20 mouse cellular contexts compared by ENCODE assay signal in the genomic region with DNA sequence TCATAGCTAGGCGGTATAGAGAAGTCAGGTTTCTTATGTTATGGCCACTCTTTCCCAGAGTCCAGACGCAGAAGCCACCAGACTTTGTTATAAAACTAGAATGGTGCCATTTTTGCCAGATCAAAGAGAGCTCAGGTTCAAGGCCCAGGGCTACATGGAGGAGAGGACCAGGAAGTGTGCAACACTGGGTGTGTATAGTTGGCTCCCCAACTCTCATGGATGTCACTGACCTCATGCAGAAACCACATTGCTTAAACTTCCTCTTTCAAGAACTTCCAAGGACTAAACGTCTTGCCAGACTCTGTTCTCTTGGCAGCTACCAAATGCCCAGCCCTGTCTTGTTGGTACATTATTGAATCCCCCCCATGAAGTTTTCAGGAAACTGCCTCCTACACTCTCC. TPM values are rescaled to one million over a fixed set of nuclear protein-coding genes. Genes with fewer than 3 reads are reported as not detected.
DNase-seq lines count a peak whose midpoint lies in the region; ATAC-seq and TF ChIP-seq lines count a peak whose summit lies in the region.
"Had no signal": no experiment of that assay in that cellular context is flagged by ENCODE, and none has a peak within 500 bp of the region (broad histone marks: within the 10 kb centered on the region; RNA-seq: fewer than 3 reads in every experiment).

No protein-coding gene starts in this region.

- DNase-seq in layer of hippocampus, adult 2 months (ENCODE audit: low spot score in 2 of 2): no peak
- no peak for DNase-seq in layer of hippocampus, adult 11-12 months (ENCODE audit: low spot score)
- peak; percentile 66 for DNase-seq in 416B (ENCODE audit: low read depth)
- DNase-seq in cerebellum, postnatal 14 days: no peak
- no peak for DNase-seq in cerebellum, postnatal 10 days
- DNase-seq: adrenal gland, adult 8-10 months; cerebellum, adult 11 months; cerebellum, adult 8-10 months; cerebellum, postnatal 36 days; forebrain, postnatal 0 days; gastrocnemius, postnatal 14 days; heart, adult 11 months; heart, postnatal 36 days had no signal

- WGBS in olfactory bulb, adult 2 months: 82% methylated on average over 3 of the region's 3 CpGs

- TF ChIP-seq POLR2A in olfactory bulb, adult 2 months (IDR thresholded peaks at IDR 0.05; ENCODE audit: insufficient read depth, low read depth, low read length): no peak

- H3K27ac ChIP-seq in layer of hippocampus, adult 2 months: peak overlapping the region; percentile 91
- peak overlapping the region; percentile 89 for H3K27ac ChIP-seq in olfactory bulb, adult 2 months (ENCODE audit: insufficient read depth, low read depth, low read length)
- H3K27ac ChIP-seq: embryonic facial prominence, embryonic 10.5 days; forebrain, embryonic 13.5 days; heart, embryonic 13.5 days; hindbrain, embryonic 12.5 days had no signal

- TF ChIP-seq CTCF in layer of hippocampus, adult 2 months (conservative IDR thresholded peaks at IDR 0.05): no peak
- TF ChIP-seq CTCF in olfactory bulb, adult 2 months (IDR thresholded peaks at IDR 0.05; ENCODE audit: insufficient read depth, low read depth, low read length): no peak

- no peaks in the 10 kb centered on the region for H3K4me1 ChIP-seq in olfactory bulb, adult 2 months (ENCODE audit: control insufficient read depth, insufficient read depth, low read length)
- H3K4me1 ChIP-seq: embryonic facial prominence, embryonic 10.5 days; hindbrain, embryonic 12.5 days had no signal

- H3K4me3 ChIP-seq in layer of hippocampus, adult 2 months: no peak overlapping the region
- no peak overlapping the region for H3K4me3 ChIP-seq in olfactory bulb, adult 2 months (ENCODE audit: insufficient read depth, low read depth, low read length)
- H3K4me3 ChIP-seq: embryonic facial prominence, embryonic 10.5 days; forebrain, embryonic 13.5 days; heart, embryonic 13.5 days; hindbrain, embryonic 12.5 days had no signal

- peak; percentile 99 for ATAC-seq in granulocyte monocyte progenitor cell, adult 5-6 weeks (replicated peaks; ENCODE audit: poor library complexity, severe bottlenecking)
- ATAC-seq: forebrain, embryonic 13.5 days; forebrain, postnatal 0 days; hindbrain, embryonic 16.5 days had no signal

RNA-seq across cellular contexts. Expression of a gene that starts 54.7 kb away (rescaled TPM):
- 100 to 1,000 TPM; 154 to 161 TPM for total RNA-seq in layer of hippocampus, adult 2 months (2021)
- total RNA-seq in granulocyte monocyte progenitor cell, adult 5-6 weeks (2014; fragmentation: Nextera tagmentation): not detected in 2 replicates
- total RNA-seq in granulocyte monocyte progenitor cell, adult 5-6 weeks (2017): not detected in 2 replicates
- 154 and 905 TPM in 2 replicates for polyA plus RNA-seq in olfactory bulb, adult 2 months (2012; ENCODE audit: insufficient read depth, insufficient read length, low replicate concordance, missing spikeins)

Comparison
In these comparisons a context has a peak if more than half of its experiments do, and no peak if none do; other contexts are left out.
1. RNA of a gene that starts 54.7 kb away (total RNA-seq): 154 to 161 TPM in layer of hippocampus, adult 2 months; not detected in granulocyte monocyte progenitor cell, adult 5-6 weeks; every median in the first group is over 100 times any median in the second.